Mouse (Mus musculus): ENCODE measurements at regions not wholly inside any gene's neighbourhood (a gene's known extent, or its start where the extent isn't known, plus 50 kb on each side); places are given as distances from the start of the nearest gene placed in this dataset.

DNA sequence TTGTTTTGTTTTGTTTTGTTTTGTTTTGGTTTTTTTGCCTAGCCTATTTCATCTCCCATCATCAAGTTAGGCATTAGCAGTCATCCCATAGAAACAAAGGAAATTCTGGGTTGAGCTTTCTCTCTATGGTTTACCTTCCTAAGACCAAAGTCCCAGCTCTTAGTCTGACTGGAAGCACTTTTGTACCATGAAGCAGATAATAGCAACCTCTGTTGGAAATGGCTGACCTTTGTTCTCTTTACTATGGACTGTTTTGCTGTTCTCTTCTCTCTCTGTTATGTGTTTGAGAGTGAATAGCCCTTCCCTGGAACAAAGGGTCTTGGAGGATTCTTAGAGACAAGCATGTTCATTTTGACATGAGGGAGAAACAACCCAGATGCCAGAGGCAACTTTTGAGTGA, 1681.7 kb upstream of the 5930422O12Rik start:
- no peak for DNase-seq (ENCODE audit: low spot score)

DNA sequence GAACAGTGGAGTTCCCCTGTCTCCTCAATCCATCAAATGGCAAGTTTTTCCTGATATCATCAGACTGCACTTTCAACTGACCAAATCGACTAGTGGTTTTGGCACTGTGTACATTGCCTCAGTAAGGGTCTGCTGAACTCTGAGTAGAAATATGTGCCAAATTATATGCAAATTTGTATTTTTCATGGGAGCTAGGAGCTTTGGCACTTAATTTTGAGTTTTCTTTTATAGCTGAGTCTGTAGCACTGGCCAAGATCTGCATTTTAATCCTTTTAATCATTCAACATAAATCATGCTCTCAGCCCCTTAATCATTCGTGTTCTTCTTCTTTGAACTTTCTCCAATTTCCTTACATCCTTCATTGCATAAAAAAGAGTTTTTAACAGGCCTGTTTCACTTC, 1678.5 kb upstream of the 5930422O12Rik start:
- DNase-seq (ENCODE audit: low spot score): no peak

DNA sequence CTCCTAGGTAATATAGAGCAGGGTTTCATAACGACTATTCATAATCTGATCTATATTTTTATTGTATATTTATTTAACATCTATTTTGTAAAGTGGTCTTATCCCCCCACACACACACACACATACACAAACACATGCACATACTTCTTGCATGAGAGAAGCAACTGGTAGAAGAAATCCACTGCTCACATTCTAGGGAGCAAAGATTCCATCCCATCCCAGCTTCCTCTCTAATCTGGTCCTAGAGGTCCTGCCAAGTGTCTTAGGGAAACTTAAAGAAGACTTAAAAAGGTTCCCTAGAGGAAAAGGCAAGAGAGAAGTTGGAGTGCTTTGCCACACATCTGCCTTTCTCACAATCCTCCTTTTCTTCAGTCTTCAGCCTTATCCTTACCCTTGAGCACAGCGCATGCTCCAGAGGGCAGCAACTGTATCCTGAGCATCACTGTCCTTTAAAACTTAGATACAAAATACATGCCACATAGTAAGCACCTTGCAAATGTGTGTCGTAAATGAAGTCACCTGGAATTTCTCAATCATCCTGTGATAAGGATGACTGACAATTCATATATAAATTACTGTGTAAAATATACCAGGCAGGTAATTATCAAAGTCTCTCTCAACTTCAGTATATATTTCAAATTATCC, 1677.9 kb upstream of the 5930422O12Rik start:
- no peak for DNase-seq (ENCODE audit: low spot score)

DNA sequence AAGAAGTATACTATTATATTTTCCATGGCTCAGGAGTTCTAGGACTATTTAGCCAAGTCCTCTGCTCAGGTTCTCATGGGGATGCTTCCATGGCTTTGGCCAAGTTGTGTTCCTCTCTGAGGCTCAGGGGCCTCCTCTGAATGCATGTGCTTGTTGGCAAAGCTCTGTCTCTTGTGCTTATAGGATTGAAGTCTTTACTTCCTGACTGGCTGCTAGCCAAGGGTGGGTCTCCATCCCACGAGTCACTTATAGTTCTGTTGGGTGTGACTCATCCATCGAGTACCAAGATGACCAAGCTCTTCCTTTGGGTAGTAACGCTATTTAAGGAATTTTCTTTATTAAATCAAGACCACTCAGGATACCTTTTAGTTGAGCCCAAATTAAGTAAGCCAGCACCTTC, 1672.8 kb upstream of the 5930422O12Rik start:
- DNase-seq (ENCODE audit: low spot score): no peak

DNA sequence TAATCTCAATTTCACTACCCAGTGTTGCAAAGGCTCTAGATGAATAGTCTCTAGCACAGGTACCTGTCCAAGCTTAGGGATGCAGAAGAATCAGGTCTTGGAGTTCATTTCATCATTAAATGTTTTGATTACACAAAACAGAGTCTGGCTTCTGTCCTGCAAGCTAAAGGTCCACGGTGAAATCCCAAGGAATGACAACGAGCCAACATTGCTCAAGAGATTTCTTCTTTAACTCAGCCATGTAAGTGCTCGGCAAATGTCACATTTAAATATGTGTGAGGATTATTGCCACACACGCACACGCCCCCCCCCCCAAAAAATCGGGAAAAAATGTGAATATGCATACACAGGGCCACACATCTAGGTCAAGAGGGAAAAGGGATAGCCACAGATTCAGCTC, 1666.4 kb upstream of the 5930422O12Rik start:
- no peak for DNase-seq (ENCODE audit: low spot score)

All from layer of hippocampus, adult 11-12 months (tissue).